Mouse (Mus musculus) embryonic stem cell, embryonic (primary cell): ENCODE measurements around the gene Sh3gl2.

Experiments
- CTCF ChIA-PET, 4 experiments: fragments of 300-600 bp in 2 of 4; fragments of 350-600 bp in 2 of 4; sonication (Branson Sonifier 250); formaldehyde crosslinking; loops; one replicate each; lab custom pipeline; 2022; ENCODE audit warnings: inconsistent platforms in 2 of 4; lab: Charles Lee
- POLR2A ChIA-PET, 4 experiments: fragments of 300-600 bp in 2 of 4; fragments of 350-600 bp in 2 of 4; sonication (Branson Sonifier 250); formaldehyde crosslinking; loops; one replicate each; lab custom pipeline; 2022; ENCODE audit warnings: antibody characterized with exemption in 4 of 4, inconsistent platforms in 1 of 4; lab: Charles Lee

Gene Sh3gl2

DNA sequence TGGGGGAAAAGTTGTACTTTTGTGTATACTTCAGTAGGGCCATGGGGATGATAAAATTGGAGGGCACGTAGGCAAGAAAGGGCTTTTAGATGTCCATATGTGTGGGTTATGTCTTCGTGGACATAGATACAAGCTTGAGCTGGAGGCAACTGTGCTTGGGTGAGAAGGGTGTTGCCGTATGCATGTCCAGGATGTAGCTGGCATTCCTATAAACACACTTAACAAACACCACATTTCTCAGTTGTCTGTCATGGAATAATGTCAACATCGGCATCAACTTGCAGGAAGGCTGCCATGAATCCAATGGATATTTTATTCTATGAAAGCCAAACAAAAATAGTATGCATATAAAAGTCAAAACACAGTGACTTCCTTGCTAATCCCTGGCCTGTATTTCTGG lies 227.9 kb downstream of the Sh3gl2 start:
- ChIA-PET POLR2A (no interaction called here), CTCF (no interaction called here)

DNA sequence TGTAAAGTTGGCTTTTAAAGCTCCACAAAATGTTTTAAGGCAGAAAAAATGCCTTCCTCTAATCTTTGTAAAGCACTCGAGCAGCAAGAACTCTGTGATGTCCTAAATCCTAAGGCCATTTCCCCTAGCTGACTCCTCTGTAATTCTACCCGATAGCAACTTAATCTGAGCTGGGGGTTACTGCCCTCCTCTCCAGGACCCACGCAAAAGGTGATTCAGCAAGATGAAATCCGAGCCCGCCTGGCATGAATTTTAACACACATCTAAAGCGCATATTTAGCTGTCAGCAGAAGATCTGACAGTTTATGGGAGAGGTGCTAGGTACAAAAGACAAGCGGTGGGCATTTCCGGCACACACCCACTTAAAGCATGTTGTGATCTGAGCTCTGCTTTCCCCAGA lies 229.8 kb downstream of the Sh3gl2 start:
- CTCF ChIA-PET = interaction anchor here in 1 of 4 experiments (1.5 kb wide), 1 partner anchor 30 kb away, joined by 4 read pairs; no protein-coding TSS in a partner anchor
- POLR2A ChIA-PET = no interaction called here

DNA sequence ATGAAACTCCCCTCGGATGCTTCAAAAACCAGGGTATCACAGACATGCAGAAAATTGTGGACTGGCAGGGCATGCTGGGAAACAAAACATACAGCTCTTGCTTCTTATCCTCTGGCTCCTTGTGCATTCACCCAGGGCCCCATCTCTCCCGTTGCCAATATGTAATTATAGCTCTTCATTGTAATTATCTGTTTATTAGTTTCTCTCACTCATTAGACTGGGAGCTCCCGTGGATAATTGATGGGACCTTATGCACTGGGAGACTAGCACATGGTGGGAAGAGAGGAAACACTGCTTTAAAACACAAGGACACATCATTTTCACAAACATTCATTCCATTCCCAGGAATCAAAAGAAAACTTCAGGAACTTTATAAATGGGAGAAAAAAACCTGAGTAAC lies 233.9 kb downstream of the Sh3gl2 start:
- POLR2A ChIA-PET = no interaction called here
- CTCF ChIA-PET = interaction anchor here in 1 of 4 experiments (0.6 kb wide), 1 partner anchor 24 kb away, joined by 3 read pairs; no protein-coding TSS in a partner anchor

DNA sequence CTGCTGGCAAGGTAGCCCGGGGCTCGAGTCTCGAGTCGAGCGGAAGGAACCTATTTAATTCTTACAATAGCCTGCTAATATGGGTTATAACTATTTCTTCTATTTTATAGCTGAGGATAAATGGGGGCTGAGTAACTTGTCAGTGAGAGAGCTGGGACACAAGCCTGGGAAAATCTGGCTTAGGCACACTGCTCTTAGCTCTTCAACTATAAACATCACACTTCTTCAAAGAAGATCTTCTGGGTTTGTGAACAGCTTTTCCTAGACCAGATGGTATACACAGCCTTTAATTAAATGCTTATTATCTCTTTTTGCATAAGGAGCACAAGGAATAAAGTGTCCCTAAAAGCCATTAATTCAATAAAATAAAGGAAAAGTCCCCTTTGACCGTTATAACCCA lies 278.7 kb downstream of the Sh3gl2 start:
- ChIA-PET CTCF (no interaction called here), POLR2A (no interaction called here)

DNA sequence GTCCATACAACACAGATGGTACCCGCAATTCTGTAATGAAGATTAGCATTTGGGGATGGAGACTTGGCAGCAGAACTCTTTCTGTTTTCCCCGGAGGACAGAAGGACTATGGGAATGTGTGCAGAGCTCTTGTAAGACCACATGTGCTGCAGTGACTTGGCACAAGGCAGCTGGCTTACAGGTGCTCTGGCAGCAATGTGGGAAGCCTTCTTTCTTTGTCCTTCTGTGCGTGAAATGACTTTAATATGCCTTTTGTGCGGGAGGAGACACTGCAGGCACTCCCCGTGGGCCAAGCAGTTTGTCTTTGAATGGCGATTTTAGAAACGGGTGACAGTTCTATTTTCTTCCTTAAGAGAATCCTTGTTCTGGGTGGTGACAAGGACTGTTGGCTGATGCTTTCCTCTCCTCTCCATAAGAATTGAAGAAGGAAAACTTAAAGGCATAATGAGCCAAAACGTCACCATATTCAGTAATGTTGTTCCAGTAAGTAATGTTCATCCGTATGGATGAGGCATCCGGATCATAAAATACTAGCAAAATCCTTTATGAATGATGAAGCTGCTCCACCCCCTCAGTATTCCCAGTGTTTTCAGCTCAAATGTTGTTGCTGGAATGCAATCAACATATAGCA lies 281.5 kb downstream of the Sh3gl2 start:
- ChIA-PET CTCF (no interaction called here), POLR2A (interaction anchor here in 1 of 4 experiments (0.7 kb wide), 1 partner anchor 205 kb away, joined by 3 read pairs; no protein-coding TSS in a partner anchor)

DNA sequence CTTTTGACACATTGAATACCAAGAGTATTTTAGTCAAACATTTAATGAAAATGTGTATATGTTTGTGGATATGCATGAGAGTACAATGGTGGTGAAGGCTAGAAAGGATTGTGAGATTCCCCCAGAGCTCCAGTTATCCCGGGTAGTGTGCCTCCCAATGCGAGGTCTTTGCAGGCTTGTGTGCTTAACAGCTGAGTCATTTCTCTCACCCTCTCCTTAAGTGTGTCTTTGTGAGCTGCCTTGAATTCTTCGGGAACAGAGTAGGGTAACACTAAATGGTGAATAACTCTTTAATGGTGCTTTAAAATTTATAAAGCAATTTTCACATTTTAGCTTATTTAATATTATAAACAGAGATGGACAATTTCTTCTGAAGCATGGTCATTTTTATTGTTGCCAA lies 300.8 kb downstream of the Sh3gl2 start:
- POLR2A ChIA-PET = no interaction called here

DNA sequence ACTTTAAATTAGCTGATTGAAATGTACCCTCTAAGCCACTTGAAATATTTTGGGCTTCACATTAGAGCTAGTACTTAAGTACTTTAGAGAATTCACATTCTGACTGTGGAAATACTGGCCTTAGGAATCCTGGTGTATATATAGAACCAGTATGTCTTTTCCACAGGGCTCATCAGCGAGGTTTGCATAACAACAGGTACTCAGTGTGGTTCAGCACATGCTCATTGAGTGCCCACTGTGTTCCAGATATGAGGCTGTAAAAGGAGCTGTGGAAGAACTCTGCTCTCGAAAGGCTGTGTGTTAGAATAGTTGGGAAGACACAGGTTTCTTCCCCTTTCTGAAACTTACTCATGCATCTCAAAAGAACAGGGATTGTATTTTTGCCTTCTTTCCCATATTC lies 302.1 kb downstream of the Sh3gl2 start:
- ChIA-PET CTCF (interaction anchor here in 2 of 4 experiments (0.5 to 1.2 kb wide), 2 partner anchors 295 to 324 kb away, joined by 3 to 4 read pairs; no protein-coding TSS in a partner anchor), POLR2A (no interaction called here)

More for the DNA sequence above, 300.8 kb downstream of the Sh3gl2 start:
- CTCF ChIA-PET = no interaction called here

DNA sequence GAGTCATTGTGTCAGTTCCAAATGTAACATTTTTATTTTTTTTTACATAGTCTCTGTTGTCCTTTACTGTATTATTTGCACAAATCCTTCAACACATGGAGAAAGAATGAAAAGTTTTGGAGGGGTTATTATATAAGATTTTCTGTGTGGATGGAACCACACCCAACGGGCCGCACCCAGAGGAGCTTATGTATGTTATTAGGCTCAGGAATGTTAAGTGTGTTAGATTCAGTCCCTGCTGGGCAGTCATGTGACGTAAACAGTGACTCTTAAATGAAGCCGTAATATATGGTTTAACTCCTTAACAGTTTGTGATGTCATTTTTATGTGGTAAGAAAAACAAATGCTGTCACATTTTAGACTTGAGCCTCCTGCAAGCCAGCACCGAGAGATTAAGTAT lies 302.6 kb downstream of the Sh3gl2 start:
- POLR2A ChIA-PET = no interaction called here
- CTCF ChIA-PET = interaction anchor here in 2 of 4 experiments (0.5 to 1.2 kb wide), 2 partner anchors 295 to 324 kb away, joined by 3 to 4 read pairs; no protein-coding TSS in a partner anchor

DNA sequence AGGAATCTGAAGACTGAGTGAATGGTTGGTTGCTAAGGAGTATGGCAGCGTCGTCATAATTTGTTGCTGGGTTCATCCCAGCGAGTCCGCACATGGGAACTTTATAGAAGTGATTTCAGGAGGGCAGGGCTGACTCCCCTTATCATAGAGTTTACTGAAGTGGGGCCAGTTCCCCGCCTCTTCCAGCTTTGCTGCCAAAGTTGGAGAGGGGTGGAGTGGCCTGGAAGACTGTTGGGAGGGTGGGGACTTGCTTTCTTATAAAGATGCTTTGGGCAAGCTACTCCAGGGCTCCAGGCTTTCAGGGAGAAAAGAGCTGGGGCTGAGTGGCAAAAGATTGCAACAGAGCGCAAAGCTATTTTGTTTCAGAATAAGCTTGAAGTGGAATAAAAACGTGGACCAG lies 308.4 kb downstream of the Sh3gl2 start:
- ChIA-PET POLR2A (interaction anchor here in 1 of 4 experiments (0.6 kb wide), 1 partner anchor 63 kb away, joined by 3 read pairs; no protein-coding TSS in a partner anchor), CTCF (no interaction called here)

DNA sequence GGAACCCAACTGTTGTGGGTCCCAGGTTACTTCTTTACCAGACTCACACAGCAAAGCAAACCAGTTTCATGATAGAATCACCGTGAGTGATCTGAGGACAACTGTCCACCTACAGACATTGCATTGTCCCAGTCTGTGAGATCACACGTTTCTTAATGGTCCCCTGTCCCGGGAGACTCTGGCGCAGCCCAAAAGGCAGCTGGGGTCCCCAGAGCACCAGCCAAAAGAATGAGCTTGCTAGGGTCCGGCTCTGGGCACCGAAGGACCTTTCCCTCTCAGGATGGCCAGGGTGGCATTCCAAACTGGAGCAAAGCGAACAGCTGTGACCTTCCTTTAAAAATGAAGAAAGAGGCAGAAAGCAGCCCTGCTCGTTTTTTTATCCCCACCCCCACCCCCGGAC lies 308.9 kb downstream of the Sh3gl2 start, which contains the start of gene Adamtsl1:
TSS of gene Adamtsl1 (plus strand) at position 381 of the 400 bp plus-strand sequence.
- POLR2A ChIA-PET = interaction anchor here in 1 of 4 experiments (0.6 kb wide), 1 partner anchor 64 kb away, joined by 3 read pairs; no protein-coding TSS in a partner anchor

DNA sequence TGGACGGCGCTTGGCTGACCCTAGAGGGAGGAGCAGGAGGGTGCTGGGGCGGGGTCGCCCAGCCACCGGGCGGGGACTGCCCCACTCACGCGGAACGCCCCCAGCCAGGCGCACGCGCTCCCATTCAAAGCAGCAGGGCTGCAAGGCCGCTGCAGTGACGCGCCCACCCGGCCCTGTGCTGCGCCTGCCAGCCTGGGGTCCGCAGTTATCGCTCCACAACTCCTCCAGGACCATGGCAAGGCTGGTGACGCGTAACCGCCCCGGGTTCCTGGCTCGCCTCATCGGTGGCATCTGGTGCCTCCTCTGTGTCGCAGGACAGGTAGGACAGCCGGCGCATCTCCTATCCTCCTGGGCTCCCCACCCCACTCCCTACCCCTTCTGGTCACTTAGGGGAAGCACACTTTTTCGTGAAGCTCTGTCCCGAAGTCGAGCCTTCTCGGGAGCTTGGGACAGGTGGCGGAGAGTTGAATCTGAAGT lies 309.3 kb downstream of the Sh3gl2 start:
- CTCF ChIA-PET = interaction anchor here in 2 of 4 experiments (0.6 to 1.0 kb wide), 2 partner anchors 226 to 287 kb away, joined by 3 to 8 read pairs; no protein-coding TSS in a partner anchor
- POLR2A ChIA-PET = interaction anchor here in 2 of 4 experiments (0.5 to 1.0 kb wide), 5 partner anchors 64 to 1577 kb away, joined by 3 read pairs; partner anchors contain the start of gene Sh3gl2 (in 1 of the 2)

More for the DNA sequence above, 308.9 kb downstream of the Sh3gl2 start, which contains the start of gene Adamtsl1:
- CTCF ChIA-PET = interaction anchor here in 1 of 4 experiments (1.0 kb wide), 1 partner anchor 288 kb away, joined by 3 read pairs; no protein-coding TSS in a partner anchor

DNA sequence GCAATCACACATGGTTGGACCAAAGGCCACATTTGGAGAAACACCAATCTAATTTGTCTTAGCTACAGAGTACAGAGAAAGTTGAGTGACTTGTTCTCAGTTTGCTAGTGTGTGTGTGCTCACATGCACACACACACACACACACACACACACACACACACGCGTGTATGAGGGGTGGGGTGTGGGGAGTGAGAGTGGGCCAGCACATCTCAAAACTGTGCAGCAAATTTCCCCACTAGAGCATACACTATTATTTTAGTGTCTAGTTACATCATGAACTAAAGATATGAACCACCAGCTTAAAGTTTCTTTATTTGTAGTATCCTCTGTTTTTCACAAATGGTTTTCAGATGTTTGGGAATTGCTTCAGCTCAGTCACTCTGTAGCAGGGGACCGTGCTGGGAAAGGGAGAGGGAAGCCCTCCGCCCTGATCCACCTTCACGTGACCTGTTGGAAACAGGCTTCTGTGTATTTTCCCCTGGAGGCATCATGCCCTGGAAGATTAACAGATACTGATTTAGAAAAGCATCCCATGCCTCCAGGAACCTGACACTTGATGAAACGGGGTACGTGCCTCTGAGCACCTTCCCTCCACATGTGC lies 322.1 kb downstream of the Sh3gl2 start:
- POLR2A ChIA-PET = interaction anchor here in 1 of 4 experiments (0.5 kb wide), 1 partner anchor 114 kb away, joined by 3 read pairs; no protein-coding TSS in a partner anchor

DNA sequence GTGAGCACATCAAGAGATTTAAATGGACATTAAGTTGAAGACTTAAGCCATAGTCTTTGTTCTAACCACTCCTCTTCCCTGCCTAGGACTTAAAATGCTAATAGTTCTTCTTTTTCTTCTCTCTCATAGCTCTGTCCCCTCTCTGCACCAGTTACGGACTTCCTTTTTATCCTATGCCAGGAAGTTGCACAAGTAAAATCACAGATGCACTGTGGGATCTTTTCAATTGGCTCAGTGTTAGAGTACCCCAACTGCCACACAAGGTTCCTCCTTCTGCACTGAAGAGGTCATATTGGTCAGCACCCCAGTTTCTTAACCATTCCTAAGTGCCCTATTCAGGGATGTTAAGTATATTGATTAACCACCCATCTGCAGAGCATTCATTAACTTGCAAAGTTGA lies 324.9 kb downstream of the Sh3gl2 start:
- CTCF ChIA-PET = no interaction called here

More for the DNA sequence above, 322.1 kb downstream of the Sh3gl2 start:
- CTCF ChIA-PET = interaction anchor here in 1 of 4 experiments (0.6 kb wide), 1 partner anchor 1259 kb away, joined by 4 read pairs; no protein-coding TSS in a partner anchor

DNA sequence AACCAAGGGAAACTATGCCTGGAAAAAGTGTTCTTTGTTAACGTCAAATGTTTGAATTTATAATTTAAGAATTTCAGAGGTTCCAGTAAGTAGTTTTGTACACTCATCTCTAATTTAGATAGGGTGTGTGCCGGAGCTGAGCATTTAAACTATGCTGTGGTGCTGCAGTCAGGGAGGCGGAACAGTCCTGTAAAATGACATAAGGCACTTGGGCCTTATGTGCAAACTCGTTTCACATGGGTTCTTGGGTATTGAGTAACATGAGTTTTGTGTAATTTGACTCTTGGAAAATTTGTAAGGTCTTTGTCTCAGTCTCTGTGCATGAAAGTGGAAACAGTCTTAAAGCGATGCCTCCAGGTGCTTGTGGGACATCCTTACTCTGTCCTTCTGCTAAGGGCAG lies 334.8 kb downstream of the Sh3gl2 start:
- CTCF ChIA-PET = no interaction called here
- POLR2A ChIA-PET = no interaction called here

More for the DNA sequence above, 324.9 kb downstream of the Sh3gl2 start:
- POLR2A ChIA-PET = interaction anchor here in 1 of 4 experiments (0.6 kb wide), 1 partner anchor 396 kb away, joined by 5 read pairs; no protein-coding TSS in a partner anchor

DNA sequence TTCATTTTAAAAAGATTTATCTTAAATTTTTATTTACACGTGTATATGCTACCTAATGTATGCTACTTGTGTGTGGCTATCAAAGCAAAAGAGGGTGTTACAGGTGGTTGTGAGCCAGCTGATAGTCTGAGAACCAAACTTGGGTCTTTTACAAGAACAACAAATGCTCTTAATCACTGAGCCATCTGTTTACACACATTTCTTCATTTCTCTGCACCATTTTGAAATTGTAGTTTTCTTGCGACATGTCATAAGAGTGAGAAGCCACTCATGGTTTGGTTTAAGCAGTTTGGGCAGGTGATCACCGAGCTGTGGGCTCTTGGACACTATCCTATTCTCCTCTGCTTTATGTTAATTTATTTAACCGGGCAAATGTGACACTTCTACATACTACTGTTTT lies 338.3 kb downstream of the Sh3gl2 start:
- ChIA-PET POLR2A (no interaction called here), CTCF (no interaction called here)

DNA sequence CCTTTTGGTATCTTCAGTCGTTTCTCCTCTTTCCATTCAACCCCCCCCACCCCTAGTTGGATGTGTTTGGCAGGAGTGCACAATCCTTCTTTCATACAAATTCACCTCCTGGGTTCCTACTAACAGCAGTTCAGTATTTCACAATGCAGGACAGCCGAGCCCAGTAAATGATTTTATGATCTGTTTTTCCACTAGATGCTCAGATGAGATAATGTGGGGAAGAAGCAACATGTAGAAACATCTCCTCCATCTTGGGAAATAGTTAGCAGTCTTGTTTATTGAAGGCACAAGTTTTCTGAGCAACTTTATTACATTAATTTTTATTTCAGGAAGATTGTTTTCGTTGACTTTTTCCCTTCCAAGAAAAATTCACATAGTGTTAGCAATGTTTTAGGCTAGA lies 349.8 kb downstream of the Sh3gl2 start:
- POLR2A ChIA-PET = interaction anchor here in 1 of 4 experiments (0.6 kb wide), 1 partner anchor 723 kb away, joined by 3 read pairs; no protein-coding TSS in a partner anchor
- CTCF ChIA-PET = no interaction called here

DNA sequence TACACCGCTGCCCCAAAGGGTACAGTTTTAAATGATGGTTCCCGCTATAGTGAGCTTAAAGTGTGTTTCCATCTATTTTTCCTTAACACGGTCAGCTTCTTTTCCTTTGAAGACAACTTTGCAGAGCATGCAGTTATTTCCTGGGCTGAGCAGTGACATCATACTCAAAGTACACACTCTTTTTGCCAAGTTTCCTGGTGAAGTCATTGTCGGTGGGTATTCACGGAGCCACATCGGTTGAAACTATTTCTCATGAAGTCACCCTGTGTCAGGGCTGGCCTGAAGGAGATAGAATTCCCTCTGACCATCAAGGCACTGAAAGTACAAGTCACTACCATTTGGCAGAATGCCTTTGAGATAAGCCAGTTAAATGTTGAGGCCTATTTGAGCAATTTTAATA lies 354.8 kb downstream of the Sh3gl2 start:
- ChIA-PET POLR2A (no interaction called here), CTCF (no interaction called here)

DNA sequence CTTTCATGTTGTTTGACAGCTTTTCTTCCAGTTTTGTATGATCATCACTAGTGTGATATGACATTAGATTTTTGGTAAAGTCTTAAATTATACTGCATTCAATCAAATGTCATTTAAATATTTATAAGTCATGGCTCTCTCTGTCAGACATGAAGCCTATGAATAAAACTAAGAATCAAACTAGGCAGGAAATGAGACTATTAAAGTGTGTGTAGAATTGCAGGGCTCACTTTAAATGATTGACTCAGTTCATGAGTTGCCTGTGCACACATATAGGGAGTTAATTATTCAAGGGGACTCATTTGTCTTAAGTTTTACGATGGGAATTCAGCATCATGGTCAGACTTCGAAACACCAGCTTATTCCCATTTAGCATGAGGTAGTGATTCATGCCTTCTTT lies 380.5 kb downstream of the Sh3gl2 start:
- CTCF ChIA-PET = no interaction called here
- POLR2A ChIA-PET = no interaction called here

DNA sequence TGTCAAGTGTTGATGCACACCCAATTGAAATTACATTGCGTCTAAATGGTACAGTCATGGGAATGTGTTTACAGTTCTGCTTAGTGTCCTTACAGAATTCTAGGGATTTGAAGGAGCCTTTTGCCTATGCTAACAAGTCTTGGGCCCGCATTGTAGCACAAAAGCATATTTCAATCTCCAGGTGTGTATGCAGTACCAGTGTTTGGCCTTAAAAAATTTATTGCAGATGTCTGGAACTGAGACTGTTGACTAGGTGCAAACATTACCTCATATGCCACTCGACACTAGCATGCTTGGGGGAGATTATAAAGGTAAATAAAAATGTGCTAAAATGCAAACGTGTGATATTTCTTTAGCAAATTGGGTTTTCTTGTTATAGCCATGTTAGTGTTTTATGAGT lies 384.0 kb downstream of the Sh3gl2 start:
- ChIA-PET CTCF (no interaction called here), POLR2A (no interaction called here)
